Mouse (Mus musculus): ENCODE measurements at regions not wholly inside any gene's neighbourhood (a gene's known extent, or its start where the extent isn't known, plus 50 kb on each side); places are given as distances from the start of the nearest gene placed in this dataset.
A peak's percentile ranks its signal among the peaks of the same experiment; 100 is the strongest.

GRCm38 (mm10) chr10:21702134-21702533 lies 109.2 kb downstream of the 1700020N01Rik start:
- no peak overlapping the region for H3K4me3 ChIP-seq (replicated peaks; ENCODE audit: low read length)
- peaks cover 66% of the 10 kb centered on the region for H3K4me1 ChIP-seq (replicated peaks; ENCODE audit: low read depth, low read length)
- H3K27me3 ChIP-seq (ENCODE audit: insufficient read depth, low read length) = peaks cover 31% of the 10 kb centered on the region
- H3K9me3 ChIP-seq (ENCODE audit: low read length) = 0 out of 2 replicates have a peak, but pooled peaks cover 3% of the 10 kb centered on the region
- TF ChIP-seq POU5F1 (IDR thresholded peaks at IDR 0.05; ENCODE audit: borderline replicate concordance, low read length) (no peak), NANOG (IDR thresholded peaks at IDR 0.05; ENCODE audit: borderline replicate concordance, low read length) (no peak), CTCF (conservative IDR thresholded peaks at IDR 0.05; ENCODE audit: low read length) (no peak)
- no peaks in the 10 kb centered on the region for H3K36me3 ChIP-seq (ENCODE audit: insufficient read depth, low read length)

GRCm38 (mm10) chr10:21711866-21712265 lies 118.9 kb downstream of the 1700020N01Rik start:
- TF ChIP-seq NANOG (IDR thresholded peaks at IDR 0.05; ENCODE audit: borderline replicate concordance, low read length) (no peak), CTCF (conservative IDR thresholded peaks at IDR 0.05; ENCODE audit: low read length) (no peak), POU5F1 (IDR thresholded peaks at IDR 0.05; ENCODE audit: borderline replicate concordance, low read length) (no peak)
- Histone ChIP-seq H3K9me3 (ENCODE audit: low read length) (peaks cover 7% of the 10 kb centered on the region), H3K4me1 (replicated peaks; ENCODE audit: low read depth, low read length) (peaks cover 48% of the 10 kb centered on the region), H3K4me3 (replicated peaks; ENCODE audit: low read length) (no peak overlapping the region), H3K27me3 (ENCODE audit: insufficient read depth, low read length) (peaks cover 15% of the 10 kb centered on the region), H3K36me3 (ENCODE audit: insufficient read depth, low read length) (no peaks in the 10 kb centered on the region)

GRCm38 (mm10) chr10:21712828-21713227 lies 119.9 kb downstream of the 1700020N01Rik start:
- no peak for TF ChIP-seq POU5F1 (IDR thresholded peaks at IDR 0.05; ENCODE audit: borderline replicate concordance, low read length)
- TF ChIP-seq NANOG (IDR thresholded peaks at IDR 0.05; ENCODE audit: borderline replicate concordance, low read length) = no peak
- no peak for TF ChIP-seq CTCF (conservative IDR thresholded peaks at IDR 0.05; ENCODE audit: low read length)
- Histone ChIP-seq H3K36me3 (ENCODE audit: insufficient read depth, low read length) (no peaks in the 10 kb centered on the region), H3K9me3 (ENCODE audit: low read length) (peaks cover 7% of the 10 kb centered on the region), H3K4me1 (replicated peaks; ENCODE audit: low read depth, low read length) (peaks cover 54% of the 10 kb centered on the region), H3K27me3 (ENCODE audit: insufficient read depth, low read length) (peaks cover 15% of the 10 kb centered on the region), H3K4me3 (replicated peaks; ENCODE audit: low read length) (0 out of 2 replicates have a peak overlapping the region, but pooled peaks have one; percentile 32)

GRCm38 (mm10) chr10:21715436-21715835 lies 122.5 kb downstream of the 1700020N01Rik start:
- no peaks in the 10 kb centered on the region for H3K36me3 ChIP-seq (ENCODE audit: insufficient read depth, low read length)
- H3K9me3 ChIP-seq (ENCODE audit: low read length) = no peaks in the 10 kb centered on the region
- TF ChIP-seq NANOG (IDR thresholded peaks at IDR 0.05; ENCODE audit: borderline replicate concordance, low read length) = no peak
- no peak for TF ChIP-seq CTCF (conservative IDR thresholded peaks at IDR 0.05; ENCODE audit: low read length)
- no peak for TF ChIP-seq POU5F1 (IDR thresholded peaks at IDR 0.05; ENCODE audit: borderline replicate concordance, low read length)
- H3K4me3 ChIP-seq (replicated peaks; ENCODE audit: low read length) = no peak overlapping the region
- H3K27me3 ChIP-seq (ENCODE audit: insufficient read depth, low read length) = peaks cover 12% of the 10 kb centered on the region
- peaks cover 56% of the 10 kb centered on the region for H3K4me1 ChIP-seq (replicated peaks; ENCODE audit: low read depth, low read length)

- Histone ChIP-seq H3K4me1 (replicated peaks; ENCODE audit: low read depth, low read length) (peaks cover 39% of the 10 kb centered on the region), H3K36me3 (ENCODE audit: insufficient read depth, low read length) (no peaks in the 10 kb centered on the region), H3K27me3 (ENCODE audit: insufficient read depth, low read length) (no peaks in the 10 kb centered on the region), H3K4me3 (replicated peaks; ENCODE audit: low read length) (no peak overlapping the region), H3K9me3 (ENCODE audit: low read length) (no peaks in the 10 kb centered on the region)
- TF ChIP-seq NANOG (IDR thresholded peaks at IDR 0.05; ENCODE audit: borderline replicate concordance, low read length) = no peak
- TF ChIP-seq CTCF (conservative IDR thresholded peaks at IDR 0.05; ENCODE audit: low read length) = no peak
Observed at GRCm38 (mm10) chr10:21718189-21718588, 125.2 kb downstream of the 1700020N01Rik start.

GRCm38 (mm10) chr10:21724351-21724750 lies 131.4 kb downstream of the 1700020N01Rik start:
- Histone ChIP-seq H3K9me3 (ENCODE audit: low read length) (peaks cover 20% of the 10 kb centered on the region), H3K4me3 (replicated peaks; ENCODE audit: low read length) (no peak overlapping the region), H3K4me1 (replicated peaks; ENCODE audit: low read depth, low read length) (no peaks in the 10 kb centered on the region), H3K36me3 (ENCODE audit: insufficient read depth, low read length) (no peaks in the 10 kb centered on the region), H3K27me3 (ENCODE audit: insufficient read depth, low read length) (no peaks in the 10 kb centered on the region)
- TF ChIP-seq NANOG (IDR thresholded peaks at IDR 0.05; ENCODE audit: borderline replicate concordance, low read length) (no peak), POU5F1 (IDR thresholded peaks at IDR 0.05; ENCODE audit: borderline replicate concordance, low read length) (no peak)

GRCm38 (mm10) chr10:21724999-21725398 lies 132.1 kb downstream of the 1700020N01Rik start:
- H3K27me3 ChIP-seq (ENCODE audit: insufficient read depth, low read length) = no peaks in the 10 kb centered on the region
- no peak for TF ChIP-seq POU5F1 (IDR thresholded peaks at IDR 0.05; ENCODE audit: borderline replicate concordance, low read length)
- no peak for TF ChIP-seq CTCF (conservative IDR thresholded peaks at IDR 0.05; ENCODE audit: low read length)
- no peak for TF ChIP-seq NANOG (IDR thresholded peaks at IDR 0.05; ENCODE audit: borderline replicate concordance, low read length)
- no peak overlapping the region for H3K4me3 ChIP-seq (replicated peaks; ENCODE audit: low read length)
- H3K36me3 ChIP-seq (ENCODE audit: insufficient read depth, low read length) = no peaks in the 10 kb centered on the region
- peaks cover 20% of the 10 kb centered on the region for H3K9me3 ChIP-seq (ENCODE audit: low read length)
- no peaks in the 10 kb centered on the region for H3K4me1 ChIP-seq (replicated peaks; ENCODE audit: low read depth, low read length)

- Histone ChIP-seq H3K27me3 (ENCODE audit: insufficient read depth, low read length) (no peaks in the 10 kb centered on the region), H3K36me3 (ENCODE audit: insufficient read depth, low read length) (no peaks in the 10 kb centered on the region), H3K4me3 (replicated peaks; ENCODE audit: low read length) (no peak overlapping the region), H3K4me1 (replicated peaks; ENCODE audit: low read depth, low read length) (peaks cover 47% of the 10 kb centered on the region), H3K9me3 (ENCODE audit: low read length) (peaks cover 18% of the 10 kb centered on the region)
- TF ChIP-seq NANOG (IDR thresholded peaks at IDR 0.05; ENCODE audit: borderline replicate concordance, low read length) = no peak
- no peak for TF ChIP-seq POU5F1 (IDR thresholded peaks at IDR 0.05; ENCODE audit: borderline replicate concordance, low read length)
- TF ChIP-seq CTCF (conservative IDR thresholded peaks at IDR 0.05; ENCODE audit: low read length) = no peak
Observed at GRCm38 (mm10) chr10:21740256-21740655, 141.7 kb upstream of the Sgk1 start.

- Histone ChIP-seq H3K4me1 (replicated peaks; ENCODE audit: low read depth, low read length) (peaks cover 56% of the 10 kb centered on the region), H3K36me3 (ENCODE audit: insufficient read depth, low read length) (no peaks in the 10 kb centered on the region), H3K4me3 (replicated peaks; ENCODE audit: low read length) (no peak overlapping the region), H3K9me3 (ENCODE audit: low read length) (peaks cover 12% of the 10 kb centered on the region), H3K27me3 (ENCODE audit: insufficient read depth, low read length) (no peaks in the 10 kb centered on the region)
- TF ChIP-seq POU5F1 (IDR thresholded peaks at IDR 0.05; ENCODE audit: borderline replicate concordance, low read length) (no peak), NANOG (IDR thresholded peaks at IDR 0.05; ENCODE audit: borderline replicate concordance, low read length) (no peak), CTCF (conservative IDR thresholded peaks at IDR 0.05; ENCODE audit: low read length) (no peak)
Observed at GRCm38 (mm10) chr10:21741575-21741974, 140.4 kb upstream of the Sgk1 start.
